Mouse (Mus musculus) heart, adult 2 months (tissue): ENCODE measurements at regions not wholly inside any gene's neighbourhood (a gene's known extent, or its start where the extent isn't known, plus 50 kb on each side); places are given as distances from the start of the nearest gene placed in this dataset.

Source experiments
- CTCF ChIP-seq: fragments of 200-600 bp; IDR thresholded peaks from 2 replicates; pipeline ENCODE4 v1.8.1; 2022; ENCODE audit warnings: antibody characterized with exemption, mild to moderate bottlenecking, moderate library complexity
- EP300 ChIP-seq: fragments of 200-500 bp; IDR thresholded peaks from 2 replicates; pipeline ENCODE4 v1.6.1; 2011; ENCODE audit warnings: low read depth, low read length, control low read depth; ENCODE audit not compliant: insufficient read depth
- POLR2A ChIP-seq: fragments of 200-500 bp; IDR thresholded peaks from 2 replicates; pipeline ENCODE4 v1.6.1; 2011; ENCODE audit warnings: mild to moderate bottlenecking, low read depth, low read length, control low read depth; ENCODE audit not compliant: insufficient read depth

DNA sequence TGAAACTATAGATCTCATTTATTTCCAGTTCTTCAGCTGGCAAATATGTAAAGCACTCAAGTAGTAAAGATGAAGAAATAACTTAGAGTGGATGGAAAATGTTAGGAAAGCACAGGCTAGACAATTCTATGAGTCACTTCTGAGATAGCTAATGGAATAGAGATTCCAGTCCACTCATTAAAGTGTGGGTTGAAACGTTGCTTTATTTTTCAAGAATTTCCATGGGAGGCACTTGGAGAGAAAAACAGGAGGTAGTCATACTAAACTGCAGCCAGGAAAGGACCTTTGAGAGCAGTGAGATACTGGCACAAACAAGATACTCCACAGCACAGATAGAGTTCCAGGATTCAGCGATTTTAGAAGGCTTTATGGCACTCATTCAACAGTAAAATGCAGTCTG, 123.7 kb upstream of the Col5a2 start:
- TF ChIP-seq POLR2A = no peak
- no peak for TF ChIP-seq CTCF
- no peak for TF ChIP-seq EP300
